In genomic region chr2:84851130-84852040, GRCm38 (mm10) we compare ENCODE assay signal across 9 mouse cellular contexts. TPM values are rescaled to one million over a fixed set of nuclear protein-coding genes. Genes with fewer than 3 reads are reported as not detected.
DNase-seq lines count a peak whose midpoint lies in the region; ATAC-seq lines count a peak whose summit lies in the region.
"Had no signal": no experiment of that assay in that cellular context is flagged by ENCODE, and none has a peak within 500 bp of the region (broad histone marks: within the 10 kb centered on the region; RNA-seq: fewer than 3 reads in every experiment).

No protein-coding gene starts in this region.

- H3K4me1 ChIP-seq in forebrain, embryonic 12.5 days: peaks cover 14% of the 10 kb centered on the region
- H3K4me1 ChIP-seq in limb, embryonic 10.5 days: peaks cover 24% of the 10 kb centered on the region
- peaks cover 6% of the 10 kb centered on the region; the same call in 1 of the 2 replicates for H3K4me1 ChIP-seq in midbrain, embryonic 12.5 days

- peak overlapping the region; percentile 8; the same call in 1 of the 2 replicates for H3K4me2 ChIP-seq in forebrain, embryonic 12.5 days
- H3K4me2 ChIP-seq in midbrain, embryonic 12.5 days (replicated peaks): peak overlapping the region; percentile 1; the same call in 1 of the 2 replicates

- H3K27me3 ChIP-seq in forebrain, embryonic 12.5 days: no peaks in the 10 kb centered on the region
- no peaks in the 10 kb centered on the region for H3K27me3 ChIP-seq in limb, embryonic 10.5 days (ENCODE audit: low read depth, poor library complexity, severe bottlenecking)
- no peaks in the 10 kb centered on the region for H3K27me3 ChIP-seq in midbrain, embryonic 12.5 days

- no peak overlapping the region for H3K9ac ChIP-seq in forebrain, embryonic 12.5 days
- no peak overlapping the region for H3K9ac ChIP-seq in midbrain, embryonic 12.5 days (replicated peaks)

- no peaks in the 10 kb centered on the region for H3K9me3 ChIP-seq in forebrain, embryonic 12.5 days
- H3K9me3 ChIP-seq in limb, embryonic 10.5 days (replicated peaks): no peaks in the 10 kb centered on the region
- H3K9me3 ChIP-seq in midbrain, embryonic 12.5 days: no peaks in the 10 kb centered on the region
- H3K9me3 ChIP-seq: G1E had no signal

- H3K27ac ChIP-seq in forebrain, embryonic 12.5 days: no peak overlapping the region
- no peak overlapping the region for H3K27ac ChIP-seq in limb, embryonic 10.5 days
- no peak overlapping the region for H3K27ac ChIP-seq in midbrain, embryonic 12.5 days (replicated peaks)

- DNase-seq in ZHBTc4 (ENCODE audit: low read depth, low spot score): peak; percentile 84
- peak; percentile 55 to 65 for DNase-seq in heart, postnatal 36 days
- peak; percentile 61 for DNase-seq in limb, embryonic 10.5 days (ENCODE audit: low spot score)
- DNase-seq in left cerebral cortex, adult 8-10 months (ENCODE audit: low spot score in 2 of 2): no peak
- no peak for DNase-seq in layer of hippocampus, adult 9-10 months (ENCODE audit: low spot score)
- no peak for DNase-seq in right cerebral cortex, postnatal 25 days

- 30% methylated on average over 23 of the region's 23 CpGs for WGBS in forebrain, embryonic 12.5 days
- 37% methylated on average over 23 of the region's 23 CpGs for WGBS in limb, embryonic 10.5 days
- WGBS in midbrain, embryonic 12.5 days: 28% methylated on average over 23 of the region's 23 CpGs

- intact Hi-C loops in heart, postnatal 36 days (cut with DNase I): no loop called here

- peak; percentile 34; the same call in 1 of the 2 replicates for ATAC-seq in forebrain, embryonic 12.5 days (ENCODE audit: low FRiP score)
- no peak for ATAC-seq in midbrain, embryonic 12.5 days (ENCODE audit: low FRiP score, low read depth)

- H3K36me3 ChIP-seq in forebrain, embryonic 12.5 days (replicated peaks): peaks cover 21% of the 10 kb centered on the region
- H3K36me3 ChIP-seq in limb, embryonic 10.5 days: peaks cover 96% of the 10 kb centered on the region
- no peaks in the 10 kb centered on the region; the same call in 1 of the 2 replicates for H3K36me3 ChIP-seq in midbrain, embryonic 12.5 days
- H3K36me3 ChIP-seq: G1E had no signal

- no peak overlapping the region for H3K4me3 ChIP-seq in forebrain, embryonic 12.5 days (replicated peaks)
- no peak overlapping the region for H3K4me3 ChIP-seq in limb, embryonic 10.5 days
- no peak overlapping the region for H3K4me3 ChIP-seq in midbrain, embryonic 12.5 days

RNA-seq across cellular contexts. Expression of gene Slc43a1, which starts 12.7 kb away (rescaled TPM):
- polyA plus RNA-seq in forebrain, embryonic 12.5 days (2016; fragmentation: Nextera tagmentation; extraction: Ambion mirVana): 11.4 and 14.4 TPM in 2 replicates
- 1 to 10 TPM; 2.1 to 2.5 TPM for total RNA-seq in heart, postnatal 36 days (2021)
- 36.6 and 42.6 TPM in 2 replicates for polyA plus RNA-seq in limb, embryonic 10.5 days (2016; fragmentation: Nextera tagmentation; extraction: Ambion mirVana)
- 9.5 and 10.2 TPM in 2 replicates for polyA plus RNA-seq in midbrain, embryonic 12.5 days (2016; fragmentation: Nextera tagmentation; extraction: Ambion mirVana)
- under 1 TPM in 2 of 4 experiments, not detected in 2; 0.09 to 0.20 TPM for total RNA-seq in left cerebral cortex, adult 8-10 months (2022)
- polyA plus RNA-seq: G1E had no signal

RNA-seq across cellular contexts. Expression of gene Timm10, which starts 24.6 kb away (rescaled TPM):
- polyA plus RNA-seq in forebrain, embryonic 12.5 days (2016; fragmentation: Nextera tagmentation; extraction: Ambion mirVana): 36.7 and 42.3 TPM in 2 replicates
- 100 to 1,000 TPM; 105 to 106 TPM for total RNA-seq in heart, postnatal 36 days (2021)
- 64.5 and 71.0 TPM in 2 replicates for polyA plus RNA-seq in limb, embryonic 10.5 days (2016; fragmentation: Nextera tagmentation; extraction: Ambion mirVana)
- polyA plus RNA-seq in midbrain, embryonic 12.5 days (2016; fragmentation: Nextera tagmentation; extraction: Ambion mirVana): 32.7 and 35.8 TPM in 2 replicates
- 10 to 100 TPM; 45.2 to 52.3 (median 46.5) TPM for total RNA-seq in left cerebral cortex, adult 8-10 months (2022)

RNA-seq across cellular contexts. Expression of gene Smtnl1, which starts 28.9 kb away (rescaled TPM):
- polyA plus RNA-seq in forebrain, embryonic 12.5 days (2016; fragmentation: Nextera tagmentation; extraction: Ambion mirVana): not detected in 2 replicates
- total RNA-seq in heart, postnatal 36 days (2021): not detected
- 0.11 and 0.56 TPM in 2 replicates for polyA plus RNA-seq in limb, embryonic 10.5 days (2016; fragmentation: Nextera tagmentation; extraction: Ambion mirVana)
- 0.13 TPM in 1 of 2 replicates, not detected in the other for polyA plus RNA-seq in midbrain, embryonic 12.5 days (2016; fragmentation: Nextera tagmentation; extraction: Ambion mirVana)
- total RNA-seq in left cerebral cortex, adult 8-10 months (2022): not detected
- total RNA-seq: G1E had no signal
- polyA plus RNA-seq: G1E had no signal

RNA-seq across cellular contexts. Expression of gene Rtn4rl2, which starts 35.1 kb away (rescaled TPM):
- 5.2 and 7.9 TPM in 2 replicates for polyA plus RNA-seq in forebrain, embryonic 12.5 days (2016; fragmentation: Nextera tagmentation; extraction: Ambion mirVana)
- total RNA-seq in heart, postnatal 36 days (2021): 1 to 10 TPM; 2.6 to 3.2 TPM
- polyA plus RNA-seq in limb, embryonic 10.5 days (2016; fragmentation: Nextera tagmentation; extraction: Ambion mirVana): 0.74 and 1.0 TPM in 2 replicates
- 4.1 and 5.4 TPM in 2 replicates for polyA plus RNA-seq in midbrain, embryonic 12.5 days (2016; fragmentation: Nextera tagmentation; extraction: Ambion mirVana)
- 10 to 100 TPM; 57.0 to 74.6 (median 70.2) TPM for total RNA-seq in left cerebral cortex, adult 8-10 months (2022)
- total RNA-seq: G1E had no signal
- polyA plus RNA-seq: G1E had no signal

RNA-seq across cellular contexts. Expression of gene Ube2l6, which starts 52.8 kb away (rescaled TPM):
- 30.0 and 30.5 TPM in 2 replicates for polyA plus RNA-seq in forebrain, embryonic 12.5 days (2016; fragmentation: Nextera tagmentation; extraction: Ambion mirVana)
- total RNA-seq in heart, postnatal 36 days (2021): 10 to 100 TPM; 36.0 to 38.6 TPM
- polyA plus RNA-seq in limb, embryonic 10.5 days (2016; fragmentation: Nextera tagmentation; extraction: Ambion mirVana): 17.6 and 19.2 TPM in 2 replicates
- polyA plus RNA-seq in midbrain, embryonic 12.5 days (2016; fragmentation: Nextera tagmentation; extraction: Ambion mirVana): 26.6 and 31.2 TPM in 2 replicates
- total RNA-seq in left cerebral cortex, adult 8-10 months (2022): 1 to 10 TPM; 7.3 to 8.4 (median 7.6) TPM

Comparison
In these comparisons a context has a peak if more than half of its experiments do, and no peak if none do; other contexts are left out.
1. DNase-seq: peak in ZHBTc4 (single experiment), heart, postnatal 36 days (2 of 2) and limb, embryonic 10.5 days (single experiment); none in left cerebral cortex, adult 8-10 months (0 of 2), layer of hippocampus, adult 9-10 months (single experiment) and right cerebral cortex, postnatal 25 days (single experiment).